In genomic region chr7:144489067-144489774, GRCm38 (mm10) we compare ENCODE assay signal across 10 mouse cellular contexts. TPM values are rescaled to one million over a fixed set of nuclear protein-coding genes. Genes with fewer than 3 reads are reported as not detected.
DNase-seq lines count a peak whose midpoint lies in the region; ATAC-seq and TF ChIP-seq lines count a peak whose summit lies in the region.
"Had no signal": no experiment of that assay in that cellular context is flagged by ENCODE, and none has a peak within 500 bp of the region (broad histone marks: within the 10 kb centered on the region; RNA-seq: fewer than 3 reads in every experiment).

No protein-coding gene starts in this region.

- TF ChIP-seq CTCF in midbrain, postnatal 0 days (IDR thresholded peaks at IDR 0.05): no peak

- peak; percentile 52 for DNase-seq in heart, postnatal 4 days
- DNase-seq in lung, postnatal 36 days: peak; percentile 16
- DNase-seq in cerebellum, adult 11 months: no peak
- DNase-seq in midbrain, postnatal 0 days (ENCODE audit: low spot score): no peak
- no peak for DNase-seq in layer of hippocampus, adult 11-12 months (ENCODE audit: low spot score)

- H3K36me3 ChIP-seq in kidney, embryonic 15.5 days: peaks cover 93% of the 10 kb centered on the region
- peaks cover 82% of the 10 kb centered on the region for H3K36me3 ChIP-seq in kidney, embryonic 14.5 days (ENCODE audit: control insufficient read depth, insufficient read depth, low read length)
- peaks cover 61% of the 10 kb centered on the region for H3K36me3 ChIP-seq in midbrain, postnatal 0 days (ENCODE audit: insufficient read depth, low read length)

- H3K27ac ChIP-seq in kidney, embryonic 15.5 days: peak overlapping the region; percentile 28
- no peak overlapping the region for H3K27ac ChIP-seq in kidney, embryonic 14.5 days (ENCODE audit: low read depth, low read length)
- H3K27ac ChIP-seq in midbrain, postnatal 0 days (ENCODE audit: low read depth, low read length): no peak overlapping the region
- H3K27ac ChIP-seq: embryonic facial prominence, embryonic 15.5 days; midbrain, embryonic 13.5 days had no signal

- H3K4me1 ChIP-seq in kidney, embryonic 15.5 days: no peaks in the 10 kb centered on the region
- H3K4me1 ChIP-seq in kidney, embryonic 14.5 days (ENCODE audit: control insufficient read depth, insufficient read depth, low read length): no peaks in the 10 kb centered on the region
- H3K4me1 ChIP-seq in midbrain, postnatal 0 days (ENCODE audit: insufficient read depth, low read length): no peaks in the 10 kb centered on the region
- H3K4me1 ChIP-seq: embryonic facial prominence, embryonic 15.5 days; midbrain, embryonic 13.5 days had no signal

- 73% methylated on average over 6 of the region's 6 CpGs for WGBS in kidney, embryonic 15.5 days
- WGBS in kidney, embryonic 14.5 days: 83% methylated on average over 6 of the region's 6 CpGs
- 89% methylated on average over 6 of the region's 6 CpGs for WGBS in midbrain, postnatal 0 days

- no peak for ATAC-seq in kidney, embryonic 15.5 days (replicated peaks; ENCODE audit: low FRiP score)
- ATAC-seq in kidney, embryonic 14.5 days (ENCODE audit: low FRiP score, low TSS enrichment): no peak
- ATAC-seq in granulocyte monocyte progenitor cell, adult 5-6 weeks (replicated peaks; ENCODE audit: poor library complexity, severe bottlenecking): peak; percentile 50
- ATAC-seq in midbrain, postnatal 0 days (ENCODE audit: low FRiP score): no peak
- ATAC-seq: midbrain, embryonic 13.5 days had no signal

- H3K4me3 ChIP-seq in kidney, embryonic 15.5 days (replicated peaks): no peak overlapping the region
- no peak overlapping the region for H3K4me3 ChIP-seq in kidney, embryonic 14.5 days (ENCODE audit: low read length)
- H3K4me3 ChIP-seq in midbrain, postnatal 0 days (ENCODE audit: low read depth, low read length): no peak overlapping the region
- H3K4me3 ChIP-seq: embryonic facial prominence, embryonic 15.5 days; midbrain, embryonic 13.5 days had no signal

- H3K27me3 ChIP-seq in kidney, embryonic 15.5 days: no peaks in the 10 kb centered on the region
- no peaks in the 10 kb centered on the region for H3K27me3 ChIP-seq in kidney, embryonic 14.5 days (ENCODE audit: control insufficient read depth, insufficient read depth, low read length)
- no peaks in the 10 kb centered on the region for H3K27me3 ChIP-seq in midbrain, postnatal 0 days (ENCODE audit: insufficient read depth, low read length)
- H3K27me3 ChIP-seq: embryonic facial prominence, embryonic 15.5 days; midbrain, embryonic 13.5 days had no signal

- no peak overlapping the region for H3K9ac ChIP-seq in kidney, embryonic 15.5 days
- H3K9ac ChIP-seq in kidney, embryonic 14.5 days (ENCODE audit: low read depth, low read length): no peak overlapping the region
- H3K9ac ChIP-seq in midbrain, postnatal 0 days (replicated peaks; ENCODE audit: low read length, poor library complexity, severe bottlenecking): no peak overlapping the region
- H3K9ac ChIP-seq: embryonic facial prominence, embryonic 15.5 days; midbrain, embryonic 13.5 days had no signal

- no peaks in the 10 kb centered on the region for H3K9me3 ChIP-seq in kidney, embryonic 15.5 days (replicated peaks)
- H3K9me3 ChIP-seq in kidney, embryonic 14.5 days (ENCODE audit: control insufficient read depth, low read length): no peaks in the 10 kb centered on the region
- H3K9me3 ChIP-seq in midbrain, postnatal 0 days (ENCODE audit: low read length): no peaks in the 10 kb centered on the region
- H3K9me3 ChIP-seq: embryonic facial prominence, embryonic 15.5 days; midbrain, embryonic 13.5 days had no signal

- H3K4me2 ChIP-seq in kidney, embryonic 15.5 days: no peak overlapping the region
- no peak overlapping the region for H3K4me2 ChIP-seq in kidney, embryonic 14.5 days (replicated peaks; ENCODE audit: low read depth, low read length)
- no peak overlapping the region for H3K4me2 ChIP-seq in midbrain, postnatal 0 days (ENCODE audit: low read depth, low read length, poor library complexity, severe bottlenecking)
- H3K4me2 ChIP-seq: embryonic facial prominence, embryonic 15.5 days; midbrain, embryonic 13.5 days had no signal

RNA-seq across cellular contexts. Expression of gene Cttn, which starts 18.4 kb away (rescaled TPM):
- polyA plus RNA-seq in kidney, embryonic 15.5 days (2015; fragmentation: Nextera tagmentation; extraction: Ambion mirVana): 167 and 180 TPM in 2 replicates
- 85.1 and 177 TPM in 2 replicates for polyA plus RNA-seq in kidney, embryonic 14.5 days (2014; fragmentation: Nextera tagmentation; extraction: Ambion mirVana)
- 1.5 and 2.4 TPM in 2 replicates for total RNA-seq in granulocyte monocyte progenitor cell, adult 5-6 weeks (2014; fragmentation: Nextera tagmentation)
- total RNA-seq in granulocyte monocyte progenitor cell, adult 5-6 weeks (2017): 2.3 and 6.8 TPM in 2 replicates
- total RNA-seq in heart, postnatal 4 days (2021): 10 to 100 TPM; 88.0 to 93.4 TPM
- 131 and 150 TPM in 2 replicates for total RNA-seq in midbrain, postnatal 0 days (2014; rRNA removed)
- 162 and 165 TPM in 2 replicates for polyA plus RNA-seq in midbrain, postnatal 0 days (2015; fragmentation: Nextera tagmentation; extraction: Ambion mirVana)

Comparison
In these comparisons a context has a peak if more than half of its experiments do, and no peak if none do; other contexts are left out.
1. DNase-seq: peak in heart, postnatal 4 days (single experiment) and lung, postnatal 36 days (single experiment); none in cerebellum, adult 11 months (single experiment), midbrain, postnatal 0 days (single experiment) and layer of hippocampus, adult 11-12 months (single experiment).
2. RNA of gene Cttn, which starts 18.4 kb away (total RNA-seq): 131 to 150 TPM in midbrain, postnatal 0 days and 88.0 to 93.4 TPM in heart, postnatal 4 days; 1.5 to 6.8 TPM in granulocyte monocyte progenitor cell, adult 5-6 weeks; every median in the first group is over 10 times any median in the second.